Comparison of ENCODE assay signal across 8 mouse cellular contexts in the genomic region with DNA sequence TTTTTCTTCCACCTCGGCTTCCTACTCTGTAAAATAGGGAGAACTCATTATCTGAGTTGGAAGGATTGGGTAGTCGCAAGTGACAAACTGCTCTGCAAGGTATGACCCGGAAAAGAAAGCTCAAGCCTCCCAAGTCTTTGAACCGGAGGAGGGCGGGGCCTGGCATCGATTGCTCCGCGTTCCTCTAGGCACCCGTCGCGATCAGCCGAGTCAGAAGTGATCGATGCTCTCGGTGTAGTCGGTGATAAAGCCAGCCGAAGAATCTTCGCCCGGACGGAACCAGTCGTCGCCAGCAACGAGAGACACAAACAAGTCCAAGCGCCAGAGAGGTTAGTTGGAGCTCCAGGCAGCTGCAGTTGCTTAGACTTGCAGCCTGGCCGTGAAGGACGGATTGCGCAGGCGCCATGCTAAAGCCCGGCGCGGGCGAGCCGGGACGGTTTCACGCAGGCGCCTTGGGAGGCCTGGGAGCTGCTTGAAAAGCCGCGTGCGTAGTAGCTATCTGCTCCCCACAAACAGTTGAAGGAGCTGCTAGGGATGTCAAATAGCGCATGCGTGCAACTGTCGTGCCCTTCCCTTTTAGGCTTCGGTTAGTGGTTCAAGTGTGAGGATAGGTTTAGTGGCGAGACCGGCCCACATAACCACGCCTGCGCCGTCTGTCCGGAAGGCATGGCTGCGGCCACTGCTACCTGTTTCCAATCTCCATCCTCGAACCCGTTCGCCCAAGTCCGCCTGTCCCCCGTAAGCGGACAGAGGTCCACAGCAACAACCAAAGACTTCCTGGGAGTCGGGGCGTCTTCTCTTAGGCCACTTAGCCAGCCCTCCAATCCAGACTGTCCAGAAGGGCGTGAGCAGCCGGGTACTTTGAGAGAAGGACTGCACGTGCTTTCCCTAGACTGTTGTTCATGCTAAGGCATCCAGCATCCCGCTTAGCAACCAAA. TPM values are rescaled to one million over a fixed set of nuclear protein-coding genes. Genes with fewer than 3 reads are reported as not detected.
DNase-seq lines count a peak whose midpoint lies in the region; ATAC-seq and TF ChIP-seq lines count a peak whose summit lies in the region.

A gene (plus strand): TSS at position 213 of the 938 bp plus-strand sequence.

- 2% methylated on average over 61 of the region's 61 CpGs for WGBS in forebrain, embryonic 15.5 days
- under 1% methylated on average over 61 of the region's 61 CpGs for WGBS in lung, adult 2 months

- H3K4me1 ChIP-seq in ES-E14 (ENCODE audit: control insufficient read depth in 2 of 2, insufficient read depth in 2 of 2, low read length in 2 of 2, poor library complexity in 1 of 2): no peaks in the 10 kb centered on the region
- peaks cover 18% of the 10 kb centered on the region for H3K4me1 ChIP-seq in forebrain, embryonic 15.5 days
- peaks cover 2% of the 10 kb centered on the region; the same call in 1 of the 2 replicates for H3K4me1 ChIP-seq in lung, adult 2 months (ENCODE audit: control insufficient read depth, insufficient read depth, low read length)

- peak within 1 kb of the TSS; percentile 76 to 86 for H3K4me3 ChIP-seq in ES-E14 (ENCODE audit: insufficient read depth in 1 of 2, low read depth in 1 of 2, low read length in 2 of 2, poor library complexity in 1 of 2, severe bottlenecking in 1 of 2)
- peak within 1 kb of the TSS; percentile 72 for H3K4me3 ChIP-seq in forebrain, embryonic 15.5 days
- H3K4me3 ChIP-seq in lung, adult 2 months (replicated peaks; ENCODE audit: extremely low read depth, low read depth, low read length): peak within 1 kb of the TSS; percentile 99

- H3K27ac ChIP-seq in ES-E14 (ENCODE audit: insufficient read depth, low read depth, low read length, poor library complexity, severe bottlenecking): peak within 1 kb of the TSS; percentile 87
- peak within 1 kb of the TSS; percentile 99 for H3K27ac ChIP-seq in forebrain, embryonic 15.5 days (replicated peaks)

- intact Hi-C loops in heart, postnatal 25 days (cut with DNase I): loop anchor here (10.0 kb wide), 1 partner anchor 260 kb away; a partner anchor contains a TSS

- no peaks in the 10 kb centered on the region for H3K27me3 ChIP-seq in forebrain, embryonic 15.5 days

- peak within 1 kb of the TSS; percentile 66 for H3K4me2 ChIP-seq in forebrain, embryonic 15.5 days (replicated peaks)

- no peak for TF ChIP-seq CTCF in lung, adult 2 months (IDR thresholded peaks at IDR 0.05; ENCODE audit: insufficient read depth, low read length)

- H3K9me3 ChIP-seq in ES-E14 (ENCODE audit: control insufficient read depth, insufficient read depth, low read depth, low read length): no peaks in the 10 kb centered on the region
- no peaks in the 10 kb centered on the region for H3K9me3 ChIP-seq in forebrain, embryonic 15.5 days

- peak; percentile 88 for DNase-seq in ES-E14 (ENCODE audit: low read depth, low spot score)
- DNase-seq in cerebellum, adult 11-12 months: peak; percentile 93
- peak; percentile 85 for DNase-seq in heart, postnatal 25 days (ENCODE audit: low spot score)
- DNase-seq in layer of hippocampus, adult 18-20 months (ENCODE audit: low spot score in 2 of 2): peak; percentile 86 to 94
- DNase-seq in lung, adult 2 months: peak; percentile 90
- peak; percentile 87 to 90 for DNase-seq in thymus, adult 18-20 months

- peak; percentile 98 for ATAC-seq in forebrain, embryonic 15.5 days (replicated peaks)
- ATAC-seq in neutrophil, adult 5-6 weeks (ENCODE audit: extremely low read depth, insufficient number of reproducible peaks, low FRiP score, poor library complexity, severe bottlenecking): peak; percentile 86

- TF ChIP-seq POLR2A in lung, adult 2 months (IDR thresholded peaks at IDR 0.05; ENCODE audit: borderline replicate concordance, extremely low read depth, low read depth, low read length): peak; percentile 66

- peak within 1 kb of the TSS; percentile 86 for H3K9ac ChIP-seq in ES-E14 (ENCODE audit: insufficient read depth, low read depth, low read length, poor library complexity, severe bottlenecking)
- peak within 1 kb of the TSS; percentile 71 for H3K9ac ChIP-seq in forebrain, embryonic 15.5 days (replicated peaks)

- H3K36me3 ChIP-seq in ES-E14 (ENCODE audit: control insufficient read depth, insufficient read depth, low read length, poor library complexity, severe bottlenecking): no peaks in the 10 kb centered on the region
- no peaks in the 10 kb centered on the region for H3K36me3 ChIP-seq in forebrain, embryonic 15.5 days

- in situ Hi-C loops in ES-E14 (cut with MboI; ENCODE audit: low sequenced_read_pairs in 2 of 2, unreplicated experiment in 2 of 2): no loop called here

TF ChIP-seq in ES-E14, 5 proteins besides CTCF, POLR2A, EP300 and RAD21:
- peak; percentile 19; the same call in 1 of the 2 replicates for TF ChIP-seq MAFK (IDR thresholded peaks at IDR 0.05; ENCODE audit: insufficient read depth, low read depth, low read length)
- TF ChIP-seq ZNF384 (IDR thresholded peaks at IDR 0.05; ENCODE audit: low read depth, low read length): no peak
- no peak for TF ChIP-seq ZC3H11A (IDR thresholded peaks at IDR 0.05; ENCODE audit: borderline replicate concordance, low read depth, low read length)
- TF ChIP-seq CHD2 (IDR thresholded peaks at IDR 0.05; ENCODE audit: low read depth, low read length): no peak
- peak; percentile 76 for TF ChIP-seq HCFC1 (IDR thresholded peaks at IDR 0.05; ENCODE audit: borderline replicate concordance, insufficient read depth, low read length)

RNA-seq across cellular contexts. Expression of the gene that starts here (rescaled TPM):
- 4.8 and 6.7 TPM in 2 replicates for total RNA-seq in ES-E14 (2012; rRNA removed)
- polyA plus RNA-seq in forebrain, embryonic 15.5 days (2015; fragmentation: Nextera tagmentation; extraction: Ambion mirVana): 5.0 and 6.3 TPM in 2 replicates
- 1 to 10 TPM; 2.9 to 3.2 TPM for total RNA-seq in heart, postnatal 25 days (2021)
- total RNA-seq in layer of hippocampus, adult 18-20 months (2021): 1 to 10 TPM; 3.2 to 4.8 TPM
- 4.6 and 6.0 TPM in 2 replicates for polyA plus RNA-seq in lung, adult 2 months (2012; rRNA removed)
- total RNA-seq in neutrophil, adult 5-6 weeks (2017): 4.1 TPM in 2 replicates

Comparison
In these comparisons a context has a peak if more than half of its experiments do, and no peak if none do; other contexts are left out.
1. Peak in every context shown above with its lines: DNase-seq, ATAC-seq, H3K4me3 ChIP-seq and H3K27ac ChIP-seq.